Mouse (Mus musculus): ENCODE results near the gene Sec24b.

Sec24b gene

GRCm38 (mm10) chr3:130054587-130054986, 6.8 kb downstream of the Sec24b start:
- no peak for DNase-seq

- no peak for DNase-seq
These were observed 7.8 kb downstream of the Sec24b start for GRCm38 (mm10) chr3:130053340-130054066.

- DNase-seq: peak in 1 of 2 experiments; percentile 29
These were observed 8.6 kb downstream of the Sec24b start for GRCm38 (mm10) chr3:130052541-130053298.

GRCm38 (mm10) chr3:130052116-130052515, 9.2 kb downstream of the Sec24b start:
- DNase-seq: no peak

GRCm38 (mm10) chr3:130040711-130041110, 20.6 kb downstream of the Sec24b start:
- DNase-seq: no peak

GRCm38 (mm10) chr3:130040017-130040416, 21.3 kb downstream of the Sec24b start:
- no peak for DNase-seq

- DNase-seq: no peak
These were observed 32.6 kb downstream of the Sec24b start for GRCm38 (mm10) chr3:130028741-130029140.

- DNase-seq: peak; percentile 15 to 43
These were observed 35.2 kb downstream of the Sec24b start for GRCm38 (mm10) chr3:130026181-130026580.

GRCm38 (mm10) chr3:130025556-130025955, 35.8 kb downstream of the Sec24b start:
- no peak for DNase-seq

GRCm38 (mm10) chr3:130012943-130013342, 48.4 kb downstream of the Sec24b start:
- DNase-seq: no peak

GRCm38 (mm10) chr3:130011236-130011635, 50.1 kb downstream of the Sec24b start:
- DNase-seq: no peak

- no peak for DNase-seq
These were observed 55.2 kb downstream of the Sec24b start for GRCm38 (mm10) chr3:130006141-130006540.

GRCm38 (mm10) chr3:130000926-130001325, 60.4 kb downstream of the Sec24b start:
- DNase-seq: no peak

GRCm38 (mm10) chr3:129998526-129998925, 62.8 kb downstream of the Sec24b start:
- DNase-seq: no peak

GRCm38 (mm10) chr3:129998001-129998400, 63.4 kb downstream of the Sec24b start:
- DNase-seq: no peak

- DNase-seq: no peak
These were observed 64.0 kb downstream of the Sec24b start for GRCm38 (mm10) chr3:129997324-129997723.

GRCm38 (mm10) chr3:129987297-129987696, 74.1 kb downstream of the Sec24b start:
- DNase-seq: no peak

- DNase-seq: no peak
These were observed 76.0 kb downstream of the Sec24b start for GRCm38 (mm10) chr3:129985335-129985734.

GRCm38 (mm10) chr3:129984797-129985196, 76.6 kb downstream of the Sec24b start:
- DNase-seq: no peak

GRCm38 (mm10) chr3:129982271-129982670, 79.1 kb downstream of the Sec24b start:
- DNase-seq: no peak

GRCm38 (mm10) chr3:129981756-129982155, 79.6 kb downstream of the Sec24b start:
- DNase-seq: no peak

GRCm38 (mm10) chr3:129979510-129979909, 81.8 kb downstream of the Sec24b start:
- DNase-seq: no peak

- DNase-seq: no peak
These were observed 82.6 kb downstream of the Sec24b start for GRCm38 (mm10) chr3:129978716-129979115.

- DNase-seq: no peak
These were observed 85.0 kb downstream of the Sec24b start for GRCm38 (mm10) chr3:129976317-129976716.

Measured in cerebellum, postnatal 25 days (tissue).